Mouse (Mus musculus): ENCODE data around the gene Gm29666.

- TF ChIP-seq POLR2A (IDR thresholded peaks at IDR 0.05; ENCODE audit: low read depth, low read length) (no peak), CTCF (conservative IDR thresholded peaks at IDR 0.05; ENCODE audit: insufficient read depth, insufficient read length, low read depth, low read length) (no peak)
These were observed 33.4 kb upstream of the Gm29666 start for GRCm38 (mm10) chr15:84953259-84953658.
